Mouse (Mus musculus) heart, adult 8-10 months (tissue): ENCODE measurements around the gene Fmnl3. TPM values are rescaled to one million over a fixed set of nuclear protein-coding genes. Genes with fewer than 3 reads are reported as not detected.
A peak's percentile ranks its signal among the peaks of the same experiment; 100 is the strongest.

ENCODE experiments used
- DNase-seq: peaks from one replicate; pipeline ENCODE4 v3.0.0; 2022; ENCODE audit warnings: low spot score
- total RNA-seq, 4 experiments: library from RNA; stranded (reverse); gene quantifications; 2 replicates each; pipeline ENCODE4 v1.2.4; 2022

Fmnl3 gene
- total RNA-seq, 4 experiments from 2014 or later, result 13.2 to 17.9 (median 15.8) TPM

- peak; percentile 74 for DNase-seq
Observed at GRCm38 (mm10) chr15:99317267-99317651, 53.0 kb downstream of the Fmnl3 start.

GRCm38 (mm10) chr15:99316314-99317266 is 53.7 kb downstream of the Fmnl3 start:
- DNase-seq, result peak; percentile 84

DNA sequence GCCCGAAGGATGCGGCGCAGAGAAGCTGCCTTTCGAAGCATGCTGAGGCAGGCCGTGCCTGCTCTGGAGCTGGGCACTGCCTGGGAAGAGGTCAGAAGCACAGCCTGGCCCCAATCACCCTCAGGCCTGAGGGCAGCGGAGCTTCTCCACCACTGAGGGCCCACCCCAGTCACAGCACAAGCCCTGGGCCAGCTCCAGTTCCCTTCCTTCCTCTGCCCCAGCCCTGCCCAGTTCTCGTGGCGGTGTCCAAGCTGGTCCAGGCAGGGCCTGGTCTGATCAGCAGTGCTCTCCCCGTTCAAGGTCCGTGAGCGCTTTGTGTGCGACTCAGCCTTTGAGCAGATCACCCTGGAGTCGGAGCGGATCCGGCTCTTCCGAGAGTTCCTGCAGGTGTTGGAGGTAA is 55.4 kb downstream of the Fmnl3 start:
- no peak for DNase-seq

- no peak for DNase-seq
Observed at GRCm38 (mm10) chr15:99310617-99311016, 59.7 kb downstream of the Fmnl3 start.

GRCm38 (mm10) chr15:99309549-99309948 is 60.7 kb downstream of the Fmnl3 start:
- DNase-seq, result no peak

- no peak for DNase-seq
Observed at GRCm38 (mm10) chr15:99307476-99307875, 62.8 kb downstream of the Fmnl3 start.

DNA sequence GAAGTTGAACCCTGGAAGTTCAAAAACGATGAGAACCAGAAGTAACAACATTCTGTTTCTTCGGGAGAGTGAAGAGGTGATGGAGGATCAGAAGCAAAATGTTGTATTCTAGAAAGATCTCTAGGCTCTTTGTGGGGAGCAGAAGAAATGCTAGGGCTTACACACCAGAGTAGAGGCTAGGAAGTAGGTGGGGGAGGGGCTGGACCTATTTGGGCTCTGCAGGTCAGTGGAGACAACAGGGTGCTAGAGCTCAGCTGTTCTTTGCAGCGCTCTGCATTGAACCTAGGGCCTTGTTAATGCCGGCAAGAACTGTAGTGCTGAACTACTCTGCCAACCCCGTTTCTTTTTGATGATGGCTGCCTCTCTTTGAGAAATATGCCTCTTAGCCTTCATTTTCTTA is 74.1 kb downstream of the Fmnl3 start:
- DNase-seq, result no peak

DNA sequence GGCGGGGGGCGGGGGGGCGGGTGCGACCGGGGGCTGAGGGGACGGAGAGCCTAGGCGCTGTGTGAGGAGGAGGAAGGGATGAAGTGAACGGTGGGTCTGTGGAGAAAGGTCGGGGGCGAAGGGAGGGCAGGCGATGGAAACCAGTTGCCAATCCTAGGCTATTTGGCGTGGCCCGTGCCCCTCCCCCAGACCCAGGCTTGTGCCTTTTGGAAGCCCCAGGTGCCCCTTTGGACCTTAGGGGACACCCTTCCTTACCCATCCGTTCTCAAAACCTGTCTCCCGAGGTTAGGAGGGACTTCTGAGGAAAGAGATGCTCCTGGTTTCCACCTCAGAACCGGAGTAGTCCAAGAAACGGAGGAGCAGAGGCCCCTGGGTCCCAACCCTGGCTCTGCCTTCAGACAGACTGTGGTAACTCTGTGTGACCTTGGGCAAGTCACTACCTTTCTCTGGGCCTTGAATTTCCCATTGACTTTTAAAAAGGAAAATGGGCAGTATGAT is 74.7 kb downstream of the Fmnl3 start, which contains the start of gene Fam186b:
Fam186b (minus strand) TSS at position 405 of the 498 bp plus-strand sequence.
- no peak for DNase-seq

DNA sequence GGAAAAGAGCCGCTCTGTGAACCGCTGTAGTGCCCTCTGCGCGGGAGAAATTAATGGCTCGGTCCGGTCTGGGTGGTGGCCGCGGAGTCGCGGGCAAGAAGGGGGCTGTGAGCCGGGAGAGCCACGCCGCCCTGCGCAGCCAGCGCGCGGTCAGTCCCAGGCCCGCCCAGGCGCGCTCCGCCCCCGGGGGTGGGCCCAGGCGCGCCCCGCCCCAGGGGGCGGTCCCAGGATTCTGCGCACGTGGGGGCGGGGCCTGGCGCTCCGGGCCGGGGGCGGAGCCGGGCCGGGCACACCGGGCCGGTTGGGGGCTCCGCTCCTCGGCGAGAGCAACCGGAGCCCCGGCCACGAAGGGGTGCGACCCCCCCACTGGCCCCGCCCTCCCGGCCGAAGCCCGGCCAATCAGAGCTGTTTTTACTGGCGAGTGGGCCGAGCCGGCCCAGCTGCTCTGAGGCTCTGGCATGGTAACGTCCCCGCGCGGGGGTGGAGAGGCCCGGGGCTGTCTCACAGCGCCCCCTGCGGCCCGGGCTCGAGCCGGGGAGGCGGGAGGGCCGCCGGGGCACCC is 75.4 kb downstream of the Fmnl3 start, which contains the start of gene Prpf40b:
Prpf40b (plus strand) TSS at position 275 of the 562 bp plus-strand sequence.
- peak; percentile 90 for DNase-seq

DNA sequence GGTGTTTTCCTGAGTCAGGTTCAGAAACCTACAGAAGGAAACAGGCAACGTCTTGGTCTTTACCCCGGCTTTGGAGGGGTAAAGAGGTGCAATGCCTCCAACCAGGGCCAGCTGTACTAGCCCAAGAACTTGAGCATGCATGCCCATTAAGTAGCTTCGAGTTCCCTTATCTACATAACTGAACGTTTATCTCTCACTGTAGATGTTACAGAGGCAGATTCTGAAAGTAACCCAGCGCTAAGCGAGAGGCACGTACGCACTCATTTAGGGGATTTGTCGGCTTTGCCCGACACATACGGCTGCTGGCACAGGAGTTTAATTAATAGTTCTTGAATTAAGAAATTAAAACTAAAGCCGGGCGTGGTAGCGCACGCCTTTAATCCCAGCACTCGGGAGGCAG is 76.0 kb downstream of the Fmnl3 start:
- no peak for DNase-seq

GRCm38 (mm10) chr15:99290586-99290985 is 79.7 kb downstream of the Fmnl3 start:
- no peak for DNase-seq

GRCm38 (mm10) chr15:99285189-99285535 is 85.1 kb downstream of the Fmnl3 start:
- no peak for DNase-seq

DNA sequence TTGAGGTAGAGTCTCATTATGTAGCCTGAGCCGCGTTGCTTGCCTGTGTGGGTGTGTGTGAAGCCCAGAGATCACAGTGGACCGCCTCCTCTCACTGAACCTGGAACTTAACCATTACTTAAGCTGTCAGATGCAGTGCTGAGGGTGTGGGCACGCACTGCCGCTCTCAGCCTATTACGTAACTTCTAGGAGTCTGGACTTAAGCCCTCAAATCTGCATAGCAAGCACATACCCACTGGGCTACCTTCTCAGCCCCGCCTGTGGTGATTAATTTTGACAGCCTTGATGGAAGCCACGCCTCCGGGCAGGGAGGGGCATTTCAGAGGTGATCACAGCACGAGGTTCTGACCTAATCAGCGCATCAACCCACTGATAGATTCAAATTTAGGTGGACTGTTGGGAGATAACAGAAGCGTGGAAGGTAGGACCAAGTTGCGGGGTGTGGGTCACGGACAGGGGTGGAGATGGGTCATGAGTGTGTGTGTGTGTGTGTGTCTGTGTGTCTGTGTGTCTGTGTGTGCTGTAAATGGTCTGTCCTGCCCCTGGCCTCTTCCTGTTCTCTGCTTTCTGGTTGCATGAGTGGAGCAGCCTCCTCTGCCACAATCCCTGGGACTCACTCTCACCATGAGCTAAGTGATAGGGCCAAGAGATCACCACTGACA is 85.6 kb downstream of the Fmnl3 start:
- DNase-seq, result no peak

GRCm38 (mm10) chr15:99283456-99283855 is 86.8 kb downstream of the Fmnl3 start:
- no peak for DNase-seq

- DNase-seq, result no peak
Observed at GRCm38 (mm10) chr15:99278271-99278670, 92.0 kb downstream of the Fmnl3 start.

DNA sequence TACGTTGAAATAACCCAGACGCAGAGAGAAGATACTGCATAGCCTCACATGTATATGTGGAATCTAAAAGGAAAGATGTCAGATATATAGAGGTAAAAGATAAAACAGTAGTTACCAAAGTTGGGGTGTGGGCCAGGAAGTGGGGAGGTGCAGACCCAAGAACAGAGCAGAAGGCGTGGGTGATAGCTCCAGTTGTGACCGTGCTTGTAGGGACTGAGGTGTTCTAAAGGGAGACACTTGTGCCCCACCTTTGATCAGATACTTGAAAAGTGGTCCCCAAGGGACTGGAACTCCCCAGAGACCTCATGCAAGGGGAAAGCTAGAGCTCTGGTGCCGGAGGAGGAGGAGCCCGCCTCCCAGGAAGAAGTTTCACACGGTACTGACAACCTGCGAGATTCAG is 94.2 kb downstream of the Fmnl3 start:
- no peak for DNase-seq

Other genes starting within 250 kb of the Fmnl3 start
- 1 to 10 TPM; 4.3 to 7.9 (median 7.2) TPM for gene Spats2, start 244.6 kb downstream of the Fmnl3 start, total RNA-seq
- gene Kcnh3, start 145.6 kb downstream of the Fmnl3 start, total RNA-seq, result under 1 TPM in 3 of 4 experiments, not detected in 1; 0.17 to 0.69 (median 0.22) TPM
- gene Mcrs1, start 118.5 kb downstream of the Fmnl3 start, total RNA-seq, result 10 to 100 TPM; 39.9 to 47.1 (median 44.3) TPM
- 10 to 100 TPM; 16.4 to 22.6 (median 20.3) TPM for gene Prpf40b, start 75.4 kb downstream of the Fmnl3 start, total RNA-seq
- under 1 TPM in 1 of 4 experiments, not detected in 3; 0.56 TPM for gene Fam186b, start 74.6 kb downstream of the Fmnl3 start, total RNA-seq
- gene Tmbim6, start 22.4 kb upstream of the Fmnl3 start, total RNA-seq, result 100 to 1,000 TPM; 230 to 269 (median 248) TPM
- 1 to 10 TPM; 3.2 to 5.2 (median 4.4) TPM for gene Nckap5l, start 87.3 kb upstream of the Fmnl3 start, total RNA-seq
- 1 to 10 TPM; 3.0 to 3.4 (median 3.3) TPM for gene Bcdin3d, start 104.2 kb upstream of the Fmnl3 start, total RNA-seq
- under 1 TPM in 3 of 4 experiments, not detected in 1; 0.13 to 0.25 (median 0.14) TPM for gene Faim2, start 157.7 kb upstream of the Fmnl3 start, total RNA-seq
- not detected for gene Aqp2, start 208.6 kb upstream of the Fmnl3 start, total RNA-seq
- gene Aqp5, start 220.3 kb upstream of the Fmnl3 start, total RNA-seq, result under 1 TPM in 3 of 4 experiments, not detected in 1; 0.26 to 0.57 (median 0.37) TPM
- under 1 TPM in 2 of 4 experiments, not detected in 2; 0.17 to 0.41 TPM for gene Aqp6, start 230.9 kb upstream of the Fmnl3 start, total RNA-seq